Mouse (Mus musculus) thymus, adult 2 months (tissue): ENCODE data around the gene Ehf.

Experiments
- CTCF ChIP-seq: fragments of 200-500 bp; IDR thresholded peaks from 2 replicates; pipeline ENCODE4 v1.5.1; 2012; ENCODE audit warnings: mild to moderate bottlenecking, control low read depth, low read length, moderate library complexity, borderline replicate concordance; ENCODE audit not compliant: control insufficient read depth, poor library complexity, insufficient read depth; ENCODE audit errors: extremely low read depth
- POLR2A ChIP-seq: fragments of 200-500 bp; IDR thresholded peaks from 2 replicates; pipeline ENCODE4 v1.6.1; 2012; ENCODE audit warnings: mild to moderate bottlenecking, low read length, control low read depth, moderate library complexity; ENCODE audit not compliant: control insufficient read depth, poor library complexity, insufficient read depth; ENCODE audit errors: extremely low read depth

GRCm38 (mm10) chr2:103270556-103271160 lies 32.4 kb downstream of the Ehf start:
- TF ChIP-seq CTCF (no peak), POLR2A (no peak)
